Mouse (Mus musculus) small intestine, adult 2 months (tissue): ENCODE results near the gene Tbck.

Experiments
- CTCF ChIP-seq: fragments of 200-500 bp; IDR thresholded peaks from 2 replicates; pipeline ENCODE4 v1.5.1; 2012; ENCODE audit warnings: low read depth, mild to moderate bottlenecking, control low read depth, inconsistent platforms, low read length, moderate library complexity, mixed read lengths; ENCODE audit not compliant: insufficient replicate concordance, insufficient read length; ENCODE audit errors: extremely low read depth
- POLR2A ChIP-seq: fragments of 200-500 bp; IDR thresholded peaks from 2 replicates; pipeline ENCODE4 v1.6.1; 2012; ENCODE audit warnings: low read depth, mild to moderate bottlenecking, control low read depth, inconsistent platforms, low read length, moderate library complexity

GRCm38 (mm10) chr3:132838656-132839417 is 154.9 kb downstream of the Tbck start:
- TF ChIP-seq CTCF (no peak), POLR2A (no peak)
